Mouse (Mus musculus) olfactory bulb, adult 2 months (tissue): ENCODE data around the gene Tox4. TPM values are rescaled to one million over a fixed set of nuclear protein-coding genes. Genes with fewer than 3 reads are reported as not detected.
"Not testable (repeated sequence)": the region's sequence is repeated elsewhere in the genome, so short reads cannot be mapped to it uniquely, and the experiment has no call there.

Experiments
- H3K27ac ChIP-seq: fragments of 200-500 bp; 2 replicates; pipeline ENCODE4 v1.5.1; 2012; ENCODE audit warnings: low read depth, low read length; ENCODE audit not compliant: insufficient read depth
- H3K4me1 ChIP-seq: fragments of 200-500 bp; 2 replicates; pipeline ENCODE4 v1.6.1; 2012; ENCODE audit warnings: low read length; ENCODE audit not compliant: control insufficient read depth, insufficient read depth
- H3K4me3 ChIP-seq: fragments of 200-500 bp; 2 replicates; pipeline ENCODE4 v1.5.1; 2012; ENCODE audit warnings: mild to moderate bottlenecking, low read depth, low read length, moderate library complexity; ENCODE audit not compliant: insufficient read depth
- CTCF ChIP-seq: fragments of 200-500 bp; IDR thresholded peaks from 2 replicates; pipeline ENCODE4 v1.5.1; 2012; ENCODE audit warnings: low read depth, mild to moderate bottlenecking, low read length, moderate library complexity; ENCODE audit not compliant: insufficient read depth
- POLR2A ChIP-seq: fragments of 200-500 bp; IDR thresholded peaks from 2 replicates; pipeline ENCODE4 v1.6.1; 2012; ENCODE audit warnings: mild to moderate bottlenecking, low read depth, low read length, moderate library complexity; ENCODE audit not compliant: insufficient read depth
- WGBS: fragments of 180-500 bp; shearing (Covaris S2); methylation state at CpG from one replicate; pipeline ENCODE4 v1.1.7; 2018; 5-methylcytosine and 5-hydroxymethylcytosine counted together
- polyA plus RNA-seq: library from polyadenylated mRNA; stranded (reverse); fragments of >200 nt; gene quantifications from 2 replicates; pipeline ENCODE4 v1.2.4, GENCODE M21; 2012; ENCODE audit warnings: low replicate concordance; ENCODE audit not compliant: missing spikeins, insufficient read depth, insufficient read length

Tox4 gene
- polyA plus RNA-seq, 1 experiment: not detected

- TF ChIP-seq CTCF (no peak), POLR2A (no peak)
- H3K27ac ChIP-seq: no peak overlapping the region
- H3K4me1 ChIP-seq: no peaks in the 10 kb centered on the region
- no peak overlapping the region for H3K4me3 ChIP-seq
- 94% methylated on average over 2 of the region's 2 CpGs for WGBS
These were observed 27.2 kb downstream of the Tox4 start for GRCm38 (mm10) chr14:52306100-52306499.

- H3K4me1 ChIP-seq: peaks cover 30% of the 10 kb centered on the region
- not testable (repeated sequence) for H3K27ac ChIP-seq, H3K4me3 ChIP-seq
- 96% methylated on average over 5 of the region's 6 CpGs for WGBS
These were observed 31.4 kb downstream of the Tox4 start for GRCm38 (mm10) chr14:52310343-52310742.

GRCm38 (mm10) chr14:52310906-52311305, 32.0 kb downstream of the Tox4 start:
- H3K4me3 ChIP-seq: no peak overlapping the region
- TF ChIP-seq POLR2A (no peak), CTCF (no peak)
- no peak overlapping the region for H3K27ac ChIP-seq
- peaks cover 30% of the 10 kb centered on the region for H3K4me1 ChIP-seq
- 64% methylated on average over 2 of the region's 2 CpGs for WGBS

GRCm38 (mm10) chr14:52313931-52314807, 35.2 kb downstream of the Tox4 start:
- peaks cover 30% of the 10 kb centered on the region for H3K4me1 ChIP-seq
- WGBS: 72% methylated on average over 26 of the region's 26 CpGs
- TF ChIP-seq CTCF (no peak), POLR2A (no peak)
- H3K27ac ChIP-seq: no peak overlapping the region
- H3K4me3 ChIP-seq: peak overlapping the region; percentile 99; the same call in 1 of the 2 replicates

DNA sequence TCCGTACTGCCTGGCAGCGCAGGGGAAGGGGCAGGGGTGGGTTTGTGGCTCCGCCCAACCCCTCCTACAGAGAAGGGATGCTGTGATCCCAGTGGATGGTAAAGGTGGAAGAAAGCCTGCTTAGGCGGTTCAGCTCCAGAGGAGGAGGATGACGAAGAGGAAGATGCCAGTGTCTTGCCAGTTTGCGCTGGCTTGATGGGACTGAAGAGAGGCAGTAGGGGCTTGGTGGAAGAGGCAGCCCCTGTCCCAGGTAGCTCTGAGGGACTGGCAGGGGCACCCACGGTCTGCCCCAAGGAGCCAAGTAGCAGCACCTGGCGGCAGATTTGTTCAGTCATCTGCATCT, 35.8 kb downstream of the Tox4 start:
- no peak for TF ChIP-seq CTCF
- TF ChIP-seq POLR2A: no peak
- Histone ChIP-seq H3K4me3 (peak overlapping the region; percentile 99), H3K4me1 (peaks cover 30% of the 10 kb centered on the region), H3K27ac (no peak overlapping the region)
- WGBS: 40% methylated on average over 8 of the region's 8 CpGs

- 9% methylated on average over 17 of the region's 17 CpGs for WGBS
- Histone ChIP-seq H3K4me1 (peaks cover 30% of the 10 kb centered on the region), H3K27ac (peak overlapping the region; percentile 99), H3K4me3 (peak overlapping the region; percentile 99)
- TF ChIP-seq CTCF: no peak
- TF ChIP-seq POLR2A: no peak
These were observed 36.4 kb downstream of the Tox4 start for GRCm38 (mm10) chr14:52315283-52315780.

- Histone ChIP-seq H3K4me3 (peak overlapping the region; percentile 99), H3K4me1 (peaks cover 30% of the 10 kb centered on the region), H3K27ac (peak overlapping the region; percentile 99)
- WGBS: 2% methylated on average over 29 of the region's 41 CpGs
- TF ChIP-seq POLR2A (peak; percentile 70; the same call in 1 of the 2 replicates), CTCF (no peak)
These were observed 37.0 kb downstream of the Tox4 start for GRCm38 (mm10) chr14:52315792-52316440.

DNA sequence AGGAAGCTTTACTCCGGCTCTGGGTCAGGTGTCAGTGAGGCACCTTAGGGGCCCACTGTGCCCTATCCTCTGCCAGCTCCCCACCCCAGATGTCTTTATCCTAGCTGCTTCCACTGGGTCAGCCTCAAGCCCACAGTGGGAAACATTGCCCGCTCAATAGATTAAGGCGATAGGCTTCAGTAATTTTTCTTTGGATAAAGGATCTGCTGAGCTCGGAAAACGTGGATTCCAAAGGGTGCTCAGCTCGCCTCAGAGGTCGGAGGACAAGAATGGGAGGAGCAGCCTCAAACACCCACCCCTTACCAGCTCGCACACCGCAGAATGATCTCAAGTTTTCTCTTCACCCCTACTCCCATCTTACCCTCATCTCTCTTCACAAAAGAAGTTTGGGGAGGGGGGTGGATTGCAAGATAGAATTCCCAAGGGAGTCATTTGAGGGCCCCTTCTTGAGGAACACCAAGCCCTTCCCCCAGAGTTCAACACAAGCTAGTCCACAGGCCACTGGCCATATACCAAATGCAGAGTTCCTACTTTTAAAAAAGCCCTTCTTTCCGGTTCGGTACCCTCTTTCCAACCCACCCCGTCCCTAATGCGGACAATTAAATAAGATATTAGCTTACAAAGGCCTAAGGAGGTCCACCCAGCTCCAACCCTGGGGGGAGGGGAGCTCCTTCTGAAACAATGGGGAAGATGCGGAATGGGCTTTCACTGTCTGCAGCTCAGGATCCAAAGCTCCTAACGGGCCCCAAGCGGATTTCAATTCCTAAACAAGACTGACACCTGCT, 37.7 kb downstream of the Tox4 start:
- H3K27ac ChIP-seq: peak overlapping the region; percentile 96
- 7% methylated on average over 16 of the region's 16 CpGs for WGBS
- peak overlapping the region; percentile 99 for H3K4me3 ChIP-seq
- peaks cover 30% of the 10 kb centered on the region for H3K4me1 ChIP-seq
- TF ChIP-seq CTCF (no peak), POLR2A (no peak)

DNA sequence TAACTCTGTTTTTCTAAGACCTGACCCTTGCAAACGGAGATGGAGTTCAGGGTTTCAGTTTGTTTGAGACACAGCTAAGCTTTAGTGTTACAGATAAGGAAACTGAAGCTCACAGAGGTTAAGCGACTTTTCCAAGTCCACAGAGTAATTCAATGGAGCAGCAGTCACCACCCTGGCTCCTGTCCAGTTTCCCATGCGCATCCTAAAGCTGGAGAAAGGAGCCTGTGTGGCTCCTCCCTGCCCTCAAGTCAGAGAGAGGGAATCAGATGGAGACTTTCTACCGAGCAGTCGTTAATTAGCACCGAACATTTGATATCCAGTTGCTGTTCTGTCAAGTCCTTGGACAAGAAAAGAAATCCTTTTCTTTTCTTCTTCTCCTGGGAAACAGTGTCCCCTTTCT, 40.4 kb downstream of the Tox4 start:
- H3K27ac ChIP-seq: no peak overlapping the region
- WGBS: 38% methylated on average over 6 of the region's 6 CpGs
- TF ChIP-seq CTCF: no peak
- TF ChIP-seq POLR2A: no peak
- peaks cover 7% of the 10 kb centered on the region for H3K4me1 ChIP-seq
- H3K4me3 ChIP-seq: no peak overlapping the region
